Mouse (Mus musculus) heart, postnatal 36 days (tissue): Measurements from ENCODE around the gene Hmox1. TPM values are rescaled to one million over a fixed set of nuclear protein-coding genes. Genes with fewer than 3 reads are reported as not detected.
A peak's percentile ranks its signal among the peaks of the same experiment; 100 is the strongest.

Source experiments
- DNase-seq, 2 experiments: peaks; one replicate each; pipeline ENCODE4 v3.0.0; 2021 to 2022
- intact Hi-C: fragments of 180-260 bp; cut with DNase I; formaldehyde crosslinking; loops from one replicate; pipeline ENCODE4 v1.15.1; 2025
- total RNA-seq, 2 experiments: library from RNA; stranded (reverse); gene quantifications; 2 replicates each; pipeline ENCODE4 v1.2.3; 2021

Hmox1 gene
- total RNA-seq, 2 experiments from 2014 or later = 12.1 to 21.6 TPM

DNA sequence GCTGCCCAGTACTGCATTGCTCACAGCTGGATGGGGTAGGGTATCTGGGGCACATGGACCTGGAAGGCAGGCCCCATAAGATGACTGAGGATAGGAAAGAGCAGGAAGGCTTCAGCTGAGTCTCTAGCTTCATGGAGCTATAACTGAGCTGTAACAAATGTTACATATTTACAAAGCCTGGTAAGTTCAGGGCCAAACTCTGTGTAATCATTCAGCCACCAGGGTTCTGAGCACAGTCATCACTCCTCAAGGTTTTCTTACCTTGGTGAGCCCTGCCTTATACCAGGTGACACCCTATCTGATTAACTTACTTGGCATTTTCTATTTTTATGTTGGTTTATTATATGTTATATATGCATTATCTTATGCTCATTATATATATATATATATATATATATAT lies 6.3 kb upstream of the Hmox1 start:
- no peak for DNase-seq
- intact Hi-C loops = no loop called here

DNA sequence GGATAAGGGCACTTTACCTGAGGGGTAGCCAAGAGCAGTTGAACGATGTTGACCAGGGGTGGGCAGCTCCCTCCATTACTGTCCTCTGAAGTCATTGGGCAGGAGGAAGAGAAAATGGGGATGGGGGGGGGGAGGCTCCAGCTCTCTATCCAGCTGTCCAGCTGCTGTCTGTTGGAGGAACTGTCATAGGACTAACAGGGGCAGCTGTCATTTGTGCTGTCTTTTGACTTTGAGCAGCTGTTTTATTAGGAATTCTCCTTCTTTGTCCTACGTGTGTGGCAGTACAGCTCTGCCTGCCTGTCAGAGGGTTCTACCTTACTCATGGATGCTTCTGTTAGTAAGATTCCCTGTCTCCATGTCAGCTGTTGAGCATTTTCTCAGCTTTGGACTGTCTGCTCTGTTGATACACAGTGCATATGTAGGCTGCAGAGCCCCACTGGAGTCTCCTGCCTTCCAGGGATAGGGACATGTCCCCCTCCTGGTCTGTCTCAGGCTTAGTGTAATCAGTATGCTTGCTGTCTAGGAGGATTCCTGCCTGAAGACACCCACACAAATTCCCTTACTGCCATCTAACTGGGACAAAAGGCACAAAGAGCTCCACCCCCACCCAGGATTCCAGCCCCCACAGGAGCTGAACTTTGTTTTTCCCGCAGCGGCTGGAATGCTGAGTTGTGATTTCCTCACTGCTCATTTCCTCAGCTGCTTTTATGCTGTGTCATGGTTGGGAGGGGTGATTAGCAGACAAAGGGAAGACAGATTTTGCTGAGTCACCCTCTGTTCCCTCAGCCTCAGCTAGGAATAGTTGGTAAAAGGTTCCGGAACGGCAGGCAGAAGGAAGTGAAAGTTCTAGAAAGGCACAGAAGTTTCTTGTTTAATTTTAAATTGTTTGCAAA lies 4.2 kb upstream of the Hmox1 start:
- DNase-seq = peak; percentile 67 to 76
- intact Hi-C loops = no loop called here

DNA sequence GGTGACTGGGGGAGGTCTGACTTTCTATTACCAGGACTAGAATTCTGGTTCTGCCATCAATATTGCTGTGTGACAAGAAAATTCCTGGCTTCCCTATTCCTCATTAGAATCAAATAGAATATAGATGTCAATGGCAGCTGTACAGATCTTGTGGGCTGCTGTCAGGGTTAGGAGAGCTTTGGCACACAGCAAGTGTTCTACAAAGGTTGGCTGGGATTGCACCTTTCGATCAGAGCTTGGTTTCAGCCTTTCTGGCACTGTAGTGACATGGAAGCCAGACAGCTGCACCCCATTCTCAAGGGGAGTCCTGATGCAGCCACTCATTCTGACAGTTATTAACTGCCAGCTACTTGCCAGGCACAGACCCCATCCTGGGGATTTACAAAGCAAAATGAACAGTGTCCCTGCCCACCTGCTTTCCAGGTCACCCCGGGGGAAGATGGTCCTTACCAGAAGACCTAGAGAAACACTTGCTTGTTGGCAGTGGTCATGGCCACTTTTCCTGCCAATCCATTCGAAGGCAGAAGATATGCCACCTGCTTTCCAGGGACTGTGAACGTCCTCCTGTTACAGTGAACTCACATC lies 2.5 kb upstream of the Hmox1 start:
- intact Hi-C loops = no loop called here
- DNase-seq = no peak

DNA sequence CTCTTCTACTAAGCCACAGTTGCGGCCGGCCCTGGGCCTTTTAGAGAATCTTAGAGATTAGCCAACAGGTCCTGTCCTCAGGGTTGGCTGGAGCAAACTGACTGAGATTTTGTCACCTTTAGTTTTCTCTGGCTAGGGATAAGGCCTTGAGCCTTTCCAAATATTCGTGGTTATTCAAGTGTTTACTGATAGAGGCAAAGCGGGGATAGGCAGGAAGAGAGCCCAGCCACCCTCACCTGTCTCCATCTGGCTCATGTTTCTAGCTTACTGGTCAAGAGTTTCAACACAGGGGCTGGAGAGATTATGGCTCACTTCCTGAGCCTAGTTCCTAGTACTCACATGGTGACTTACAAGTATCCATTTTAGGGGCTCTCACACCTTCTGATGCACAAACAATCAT lies 9.5 kb downstream of the Hmox1 start:
- no peak for DNase-seq
- intact Hi-C loops = no loop called here

- no peak for DNase-seq
- intact Hi-C loops = no loop called here
These were observed 10.0 kb downstream of the Hmox1 start for GRCm38 (mm10) chr8:75103376-75103878.

GRCm38 (mm10) chr8:75108527-75109235 lies 15.3 kb downstream of the Hmox1 start:
- intact Hi-C loops = loop anchor here (1.0 to 2.0 kb wide), 2 partner anchors 37 to 74 kb away; no protein-coding TSS in a partner anchor
- peak; percentile 81 to 85 for DNase-seq

DNA sequence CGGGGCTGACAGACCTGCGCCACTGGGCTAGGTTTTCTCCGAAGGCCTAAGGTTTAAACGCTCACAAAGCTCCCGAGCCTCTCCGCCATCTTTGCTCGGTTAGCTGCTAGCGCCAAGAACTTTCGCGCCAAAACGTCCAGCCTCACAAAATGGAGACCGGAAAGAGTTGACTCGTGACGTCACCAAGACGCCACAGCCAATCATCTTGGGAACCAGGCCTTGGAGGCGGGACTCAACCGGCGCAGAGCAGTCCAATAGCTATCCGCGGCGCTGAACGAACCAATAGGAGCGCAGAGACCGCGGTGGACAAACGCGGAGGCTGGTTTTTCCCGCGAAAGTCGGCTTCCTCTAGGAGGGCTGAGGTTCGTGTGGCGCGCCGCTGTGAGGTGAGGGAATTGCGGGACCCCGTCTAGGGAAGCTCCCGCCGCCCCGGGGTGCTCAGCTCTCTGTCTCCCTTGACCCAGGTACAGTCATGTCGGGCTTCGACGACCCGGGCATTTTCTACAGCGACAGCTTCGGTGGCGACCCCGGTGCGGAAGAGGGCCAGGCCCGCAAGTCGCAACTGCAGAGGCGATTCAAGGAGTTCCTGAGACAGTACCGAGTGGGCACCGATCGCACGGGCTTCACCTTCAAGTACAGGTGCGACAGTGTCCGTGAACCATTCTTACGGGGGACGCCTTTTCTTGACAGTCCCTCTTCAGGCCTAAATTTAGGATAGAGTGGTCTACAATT lies 16.0 kb downstream of the Hmox1 start, which contains the start of gene Mcm5:
Gene Mcm5, plus strand, starts transcription at position 334 of the 732 bp plus-strand sequence.
- intact Hi-C loops = loop anchor here (2.0 kb wide), 1 partner anchor 75 kb away; no protein-coding TSS in a partner anchor
- peak; percentile 98 to 99 for DNase-seq

DNA sequence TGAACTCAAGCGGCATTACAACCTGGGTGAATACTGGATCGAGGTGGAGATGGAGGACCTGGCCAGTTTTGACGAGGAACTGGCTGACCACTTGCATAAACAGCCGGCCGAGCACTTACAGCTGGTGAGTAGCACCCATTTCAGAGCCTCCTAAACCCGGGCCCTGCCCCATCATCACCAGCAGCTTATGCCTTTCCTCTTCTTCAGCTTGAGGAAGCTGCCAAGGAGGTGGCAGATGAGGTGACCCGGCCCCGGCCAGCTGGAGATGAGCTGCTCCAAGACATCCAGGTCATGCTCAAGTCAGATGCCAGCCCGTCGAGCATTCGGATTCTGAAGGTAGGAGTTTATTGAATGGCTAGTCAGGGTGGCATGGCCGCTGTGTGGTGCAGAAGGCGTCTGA lies 16.7 kb downstream of the Hmox1 start:
- DNase-seq = no peak
- intact Hi-C loops = loop anchor here (5.0 kb wide), 1 partner anchor 118 kb away; the partner anchor contains the start of gene Hmgxb4

DNA sequence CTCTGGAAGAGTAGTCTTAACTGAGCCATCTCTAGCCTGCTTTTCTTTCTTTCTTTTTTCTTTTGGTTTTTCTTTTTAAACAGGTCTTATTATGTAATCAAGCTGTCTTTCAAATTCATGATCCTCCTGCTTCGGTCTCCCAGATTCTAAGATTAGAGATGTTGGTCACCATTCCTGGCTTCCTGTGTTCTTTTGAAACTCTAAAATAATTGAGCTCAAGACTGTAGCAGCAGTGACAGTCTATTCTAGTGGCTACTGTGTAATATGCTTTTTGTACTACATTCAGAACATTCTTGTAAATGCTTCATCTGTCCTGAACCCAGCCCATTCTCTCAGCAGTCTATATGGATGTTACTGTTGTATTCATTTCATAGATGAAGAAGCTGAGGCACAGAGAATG lies 25.1 kb downstream of the Hmox1 start:
- intact Hi-C loops = no loop called here
- no peak for DNase-seq

- intact Hi-C loops = no loop called here
These were observed 25.9 kb downstream of the Hmox1 start for GRCm38 (mm10) chr8:75119287-75119686.

GRCm38 (mm10) chr8:75119747-75120146 lies 26.3 kb downstream of the Hmox1 start:
- intact Hi-C loops = no loop called here

More at GRCm38 (mm10) chr8:75119287-75119686, 25.9 kb downstream of the Hmox1 start:
- DNase-seq = no peak

GRCm38 (mm10) chr8:75127406-75127805 lies 34.0 kb downstream of the Hmox1 start:
- intact Hi-C loops = no loop called here
- no peak for DNase-seq

More at GRCm38 (mm10) chr8:75119747-75120146, 26.3 kb downstream of the Hmox1 start:
- DNase-seq = no peak

- intact Hi-C loops = loop anchor here (1.0 to 2.0 kb wide), 3 partner anchors 18 to 140 kb away; no protein-coding TSS in a partner anchor
- peak; percentile 53 to 65 for DNase-seq
These were observed 39.1 kb downstream of the Hmox1 start for GRCm38 (mm10) chr8:75132485-75132884.

DNA sequence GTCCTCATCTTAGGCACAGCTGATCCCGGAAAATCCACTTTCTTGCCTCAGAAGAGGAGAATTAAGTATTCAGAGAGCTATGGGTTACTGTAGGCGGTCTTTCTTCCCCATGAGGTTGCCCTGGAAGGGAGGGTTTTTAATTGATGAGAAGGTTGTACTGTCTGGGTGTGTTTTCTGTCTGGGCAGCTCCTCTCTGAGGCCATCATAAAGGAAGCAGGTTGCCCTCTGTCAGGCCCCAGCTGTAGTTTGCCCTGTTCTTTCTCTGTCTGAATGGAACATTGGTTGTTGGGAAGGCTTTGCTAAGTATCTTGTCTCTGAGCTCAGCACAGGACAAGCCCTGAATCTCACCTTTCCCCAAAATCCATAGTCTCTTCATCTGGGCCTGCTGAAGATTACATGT lies 40.0 kb downstream of the Hmox1 start:
- intact Hi-C loops = loop anchor here (2.0 kb wide), 1 partner anchor 17 kb away; no protein-coding TSS in a partner anchor
- no peak for DNase-seq

DNA sequence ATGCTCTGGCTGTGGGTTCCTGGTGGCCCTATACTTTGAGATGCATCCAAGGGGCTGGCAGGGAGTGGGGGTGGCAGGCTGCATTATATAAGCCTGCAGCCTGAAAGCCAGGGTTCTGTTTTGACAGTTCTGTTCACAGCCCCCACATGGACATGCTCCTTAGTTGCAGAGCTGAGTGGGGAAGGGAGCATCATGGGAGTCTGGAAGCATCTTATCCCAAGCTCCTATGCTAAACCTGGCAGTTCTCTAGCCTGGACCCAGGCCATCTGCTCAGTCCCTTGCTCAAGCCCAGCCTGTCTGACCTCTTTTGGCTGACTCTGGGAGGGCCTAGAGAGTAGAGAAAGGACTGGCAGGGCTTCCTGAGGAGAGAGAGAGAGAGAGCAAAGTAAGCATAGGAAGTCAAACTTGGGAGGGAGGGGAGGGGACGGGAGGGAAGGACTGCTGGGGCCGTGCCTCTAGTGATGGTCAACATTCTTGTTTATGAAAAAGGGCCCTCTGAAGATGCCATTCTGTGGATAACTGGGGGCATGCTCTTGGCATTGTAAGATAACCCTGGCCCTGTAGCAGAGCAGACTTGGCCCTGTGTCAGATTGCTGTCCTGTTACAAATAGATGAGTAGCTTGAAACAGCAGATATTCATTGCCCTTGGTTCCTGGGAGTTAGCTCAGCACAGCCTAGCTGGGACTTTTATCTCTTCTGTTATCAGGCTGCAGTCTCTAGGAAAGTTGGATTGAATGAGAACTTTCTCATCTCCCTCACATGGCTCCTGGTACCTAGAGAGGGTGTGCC lies 41.4 kb downstream of the Hmox1 start:
- intact Hi-C loops = no loop called here
- DNase-seq = peak; percentile 60 to 67

- DNase-seq = no peak
- intact Hi-C loops = no loop called here
These were observed 42.3 kb downstream of the Hmox1 start for GRCm38 (mm10) chr8:75135756-75136155.

DNA sequence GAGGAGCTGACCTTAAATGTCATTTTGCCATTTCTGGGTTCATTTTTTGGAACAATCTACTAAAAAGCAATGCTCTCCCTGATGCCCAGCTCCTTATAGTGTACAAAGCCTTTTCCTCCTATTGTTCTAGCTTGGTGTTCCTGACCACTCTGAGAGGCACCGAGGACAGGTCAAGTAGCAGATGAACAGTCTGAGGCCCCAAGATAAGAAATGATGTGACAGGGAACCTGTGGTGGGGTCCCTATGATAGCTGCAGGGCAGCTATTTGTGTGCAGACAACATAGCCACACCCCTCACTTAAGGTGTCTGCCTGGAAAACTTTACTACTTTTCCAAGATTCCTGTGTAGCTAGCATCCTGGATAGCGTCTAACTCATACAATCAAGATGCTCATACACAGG lies 42.8 kb downstream of the Hmox1 start:
- no peak for DNase-seq
- intact Hi-C loops = no loop called here

DNA sequence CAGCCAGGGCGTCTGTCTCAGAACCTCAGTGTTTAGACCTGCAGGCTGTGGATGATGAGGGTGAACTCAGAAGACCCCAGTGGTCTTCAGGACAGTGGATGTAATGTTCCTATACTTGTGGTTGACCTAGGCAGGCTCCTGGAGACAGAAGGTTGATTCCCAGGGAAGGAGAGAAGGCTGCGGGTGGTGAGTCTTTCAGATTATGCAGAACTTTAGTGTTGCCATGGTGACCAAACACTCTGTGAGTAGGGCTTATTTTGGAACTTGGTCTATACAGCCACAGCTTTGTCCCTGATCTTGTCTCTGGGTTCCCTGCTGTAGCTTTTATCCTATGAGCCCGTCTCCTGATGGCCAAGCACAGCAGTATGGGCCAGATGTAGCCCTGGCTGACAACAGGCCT lies 44.1 kb downstream of the Hmox1 start:
- intact Hi-C loops = no loop called here
- DNase-seq = no peak
